Mouse (Mus musculus): ENCODE measurements around the gene Cavin2. TPM values are rescaled to one million over a fixed set of nuclear protein-coding genes. Genes with fewer than 3 reads are reported as not detected.

The Cavin2 gene
- 0.29 and 0.63 TPM in 2 replicates for total RNA-seq (2023)

DNA sequence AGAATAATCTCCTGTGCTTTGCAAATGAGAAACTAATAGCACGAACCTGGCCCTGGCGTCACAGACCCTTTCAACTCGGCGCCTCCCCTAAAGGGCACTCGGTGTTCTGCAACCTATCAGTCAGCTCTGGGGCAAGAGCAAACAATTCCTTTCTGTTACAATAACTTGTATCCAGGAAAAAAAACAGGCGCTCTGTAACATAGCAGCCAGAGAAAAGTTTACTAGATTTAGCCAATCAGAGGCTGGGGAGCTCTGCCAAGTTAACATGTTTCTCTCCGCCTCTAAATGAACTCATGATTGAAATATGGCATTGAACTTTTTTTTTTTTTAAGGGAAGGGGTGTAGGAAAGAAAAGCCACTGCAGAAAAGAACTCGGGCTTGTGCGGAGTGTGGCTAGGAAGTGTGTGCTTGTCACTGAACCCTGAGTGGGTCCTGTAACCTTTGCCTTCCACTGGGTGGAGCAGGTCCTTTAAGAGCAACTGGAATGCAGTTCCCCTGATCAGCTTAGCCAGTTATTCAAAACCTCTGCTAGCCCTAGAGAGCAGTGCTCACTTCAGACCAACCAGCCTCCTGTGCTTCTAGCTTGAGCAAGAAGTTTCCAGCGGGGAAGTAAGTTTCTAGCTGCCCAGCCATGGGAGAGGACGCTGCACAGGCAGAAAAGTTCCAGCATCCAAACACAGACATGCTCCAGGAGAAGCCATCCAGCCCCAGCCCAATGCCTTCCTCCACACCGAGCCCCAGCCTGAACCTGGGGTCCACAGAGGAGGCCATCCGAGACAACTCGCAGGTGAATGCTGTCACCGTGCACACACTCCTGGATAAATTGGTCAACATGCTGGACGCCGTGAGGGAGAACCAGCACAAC lies at the start of gene Cavin2:
Gene Cavin2 (plus strand): TSS at position 372 of the 865 bp plus-strand sequence.

Other genes with a start within 250 kb of the Cavin2 start
- 27.7 and 33.2 TPM in 2 replicates for gene Nabp1, start 189.3 kb downstream of the Cavin2 start, total RNA-seq (2023)

Measured in neutrophil, adult 65 days (primary cell).